Mouse (Mus musculus) urinary bladder, postnatal 25 days (tissue): ENCODE data around the gene Cdkal1.

ENCODE experiments used
- DNase-seq: peaks from one replicate; pipeline ENCODE4 v3.0.0; 2022; ENCODE audit warnings: low spot score

The Cdkal1 gene

GRCm38 (mm10) chr13:29765296-29765695 lies 90.2 kb downstream of the Cdkal1 start:
- DNase-seq: no peak

GRCm38 (mm10) chr13:29759691-29760467 lies 95.6 kb downstream of the Cdkal1 start:
- no peak for DNase-seq

- no peak for DNase-seq
Measured at GRCm38 (mm10) chr13:29756052-29756451, 99.4 kb downstream of the Cdkal1 start.

GRCm38 (mm10) chr13:29753254-29753653 lies 102.2 kb downstream of the Cdkal1 start:
- DNase-seq: no peak

GRCm38 (mm10) chr13:29752061-29752460 lies 103.4 kb downstream of the Cdkal1 start:
- DNase-seq: no peak

- DNase-seq: no peak
Measured at GRCm38 (mm10) chr13:29751201-29751600, 104.3 kb downstream of the Cdkal1 start.

- DNase-seq: no peak
Measured at GRCm38 (mm10) chr13:29747347-29747647, 108.2 kb downstream of the Cdkal1 start.

GRCm38 (mm10) chr13:29746501-29747346 lies 108.8 kb downstream of the Cdkal1 start:
- DNase-seq: peak; percentile 19

GRCm38 (mm10) chr13:29745073-29745472 lies 110.4 kb downstream of the Cdkal1 start:
- no peak for DNase-seq

GRCm38 (mm10) chr13:29744188-29744587 lies 111.3 kb downstream of the Cdkal1 start:
- DNase-seq: no peak

- DNase-seq: no peak
Measured at GRCm38 (mm10) chr13:29743761-29744160, 111.7 kb downstream of the Cdkal1 start.

GRCm38 (mm10) chr13:29737675-29738461 lies 117.6 kb downstream of the Cdkal1 start:
- no peak for DNase-seq

GRCm38 (mm10) chr13:29734496-29734895 lies 121.0 kb downstream of the Cdkal1 start:
- DNase-seq: no peak

- DNase-seq: no peak
Measured at GRCm38 (mm10) chr13:29726154-29726825, 129.2 kb downstream of the Cdkal1 start.

GRCm38 (mm10) chr13:29724855-29725254 lies 130.6 kb downstream of the Cdkal1 start:
- no peak for DNase-seq

GRCm38 (mm10) chr13:29723150-29723549 lies 132.3 kb downstream of the Cdkal1 start:
- DNase-seq: no peak

- DNase-seq: no peak
Measured at GRCm38 (mm10) chr13:29721206-29721605, 134.3 kb downstream of the Cdkal1 start.

- no peak for DNase-seq
Measured at GRCm38 (mm10) chr13:29716550-29716949, 138.9 kb downstream of the Cdkal1 start.

- DNase-seq: no peak
Measured at GRCm38 (mm10) chr13:29715241-29715841, 140.1 kb downstream of the Cdkal1 start.

- no peak for DNase-seq
Measured at GRCm38 (mm10) chr13:29707620-29708019, 147.9 kb downstream of the Cdkal1 start.

- DNase-seq: no peak
Measured at GRCm38 (mm10) chr13:29701400-29701799, 154.1 kb downstream of the Cdkal1 start.

GRCm38 (mm10) chr13:29699896-29700295 lies 155.6 kb downstream of the Cdkal1 start:
- no peak for DNase-seq
